Mouse (Mus musculus) T-cell, adult 2 months (primary cell): ENCODE measurements around the gene Fmnl3.

Experiments
- DNase-seq: peaks from one replicate; pipeline ENCODE4 v3.0.0; 2022; ENCODE audit warnings: low spot score

Gene Fmnl3

GRCm38 (mm10) chr15:99370259-99370691 is at the start of gene Fmnl3:
Gene Fmnl3 (minus strand): TSS chr15:99370482.
- DNase-seq: peak; percentile 96

DNA sequence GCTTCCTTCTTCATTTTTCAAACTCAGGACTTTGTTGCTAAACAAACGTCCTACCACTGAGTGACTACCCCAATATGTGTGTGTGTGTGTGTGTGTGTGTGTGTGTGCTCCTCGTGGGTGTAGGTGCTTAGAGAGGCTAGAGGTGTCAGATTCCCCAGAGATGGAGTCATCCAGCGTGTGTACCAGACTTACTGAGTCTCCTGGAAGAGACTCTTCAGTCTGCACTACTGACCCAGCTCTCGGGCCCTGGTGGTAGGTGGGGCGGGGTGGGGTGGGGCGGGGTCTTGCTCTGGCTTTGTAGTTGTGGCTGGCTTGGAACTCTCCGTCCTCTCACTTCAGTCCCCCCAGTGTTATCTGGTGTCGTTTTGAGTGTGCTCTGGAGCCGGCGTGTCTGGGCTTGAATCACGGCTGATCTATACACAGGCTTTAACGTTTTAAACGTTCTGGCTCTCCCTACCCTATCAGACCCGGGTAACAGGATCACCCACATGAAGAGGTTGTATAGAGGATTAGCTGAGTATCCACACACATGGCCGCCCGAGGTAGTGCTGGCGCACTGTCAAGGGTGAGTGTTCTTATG is 47.5 kb upstream of the Fmnl3 start:
- DNase-seq: no peak

DNA sequence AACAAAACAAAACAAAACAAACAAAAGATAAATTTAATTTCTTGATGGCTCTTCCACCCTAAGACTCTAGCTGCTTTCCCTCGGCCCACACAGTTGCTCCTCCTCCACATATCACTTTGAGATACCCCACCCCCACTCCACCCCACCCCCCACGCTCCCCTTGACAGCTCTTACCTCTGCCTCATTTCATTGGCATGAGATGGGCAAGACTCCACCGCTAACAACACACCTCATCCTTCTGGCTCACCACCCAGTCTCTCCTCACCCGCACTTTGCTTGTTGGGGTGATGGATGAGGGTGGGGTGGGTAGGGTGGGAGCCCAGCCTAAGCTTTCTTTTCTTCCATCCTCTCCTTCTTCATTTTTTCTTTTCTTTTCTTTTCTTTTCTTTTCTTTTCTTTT is 46.7 kb upstream of the Fmnl3 start:
- no peak for DNase-seq

- peak; percentile 86 for DNase-seq
Observed at GRCm38 (mm10) chr15:99416348-99416882, 46.1 kb upstream of the Fmnl3 start.

DNA sequence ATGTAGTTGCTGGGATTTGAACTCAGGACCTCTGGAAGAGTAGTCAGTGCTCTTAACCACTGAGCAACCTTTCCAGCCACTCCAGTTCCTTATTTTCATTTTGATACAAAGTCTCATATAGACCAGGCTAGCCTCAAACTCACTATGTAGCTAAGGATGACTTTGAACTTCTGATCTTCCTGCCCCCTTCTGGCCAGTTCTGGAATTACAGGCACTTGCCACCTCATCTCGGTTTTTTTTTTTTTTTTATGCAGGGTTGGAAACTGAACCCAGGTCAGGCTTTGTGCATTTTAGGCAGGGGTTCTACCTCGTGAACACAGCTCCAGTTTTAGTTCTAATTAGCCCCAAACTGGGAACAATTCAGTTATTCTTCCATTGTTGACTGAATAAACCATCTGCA is 45.5 kb upstream of the Fmnl3 start:
- peak; percentile 61 for DNase-seq

DNA sequence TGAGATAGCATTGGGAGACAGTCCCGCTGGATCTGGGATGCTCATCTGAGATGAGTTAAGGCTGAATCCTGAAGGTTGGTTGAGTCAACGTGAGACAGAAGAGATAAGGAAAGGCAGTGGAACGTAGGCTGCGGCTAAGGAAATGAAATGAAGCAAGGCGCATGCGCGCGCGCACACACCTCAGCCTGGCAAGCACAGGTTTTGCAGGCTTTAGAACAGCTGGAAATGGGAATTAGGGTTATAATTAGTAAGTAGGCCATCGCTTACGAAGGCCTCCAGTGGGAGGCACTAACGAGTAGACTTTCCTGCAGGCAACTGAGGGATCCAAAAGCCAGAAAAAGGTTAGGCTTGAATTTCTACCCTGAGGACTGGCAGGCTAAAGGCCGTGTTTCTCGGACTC is 41.5 kb upstream of the Fmnl3 start:
- no peak for DNase-seq

DNA sequence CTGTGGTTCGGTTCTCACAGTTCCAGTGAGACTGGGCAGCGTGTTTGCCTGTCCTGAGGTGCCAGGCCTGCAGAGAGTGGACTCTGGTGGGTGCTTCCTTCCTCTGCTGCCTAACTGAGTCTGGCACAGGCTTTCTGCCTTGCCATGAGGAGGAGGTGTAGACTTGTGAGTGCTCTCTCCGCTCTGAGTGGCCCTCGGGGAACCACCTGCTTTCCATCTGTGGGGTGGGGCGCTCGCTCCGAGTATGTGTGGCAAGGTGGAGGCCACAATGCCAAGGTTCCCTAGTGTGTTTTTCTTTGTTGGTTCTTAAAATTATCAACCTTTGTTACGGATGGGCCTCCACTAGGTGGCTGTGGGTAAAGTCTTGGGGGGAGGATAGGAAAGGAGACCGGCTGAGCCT is 38.6 kb upstream of the Fmnl3 start:
- DNase-seq: no peak

GRCm38 (mm10) chr15:99406986-99407570 is 36.8 kb upstream of the Fmnl3 start:
- no peak for DNase-seq

- no peak for DNase-seq
Observed at GRCm38 (mm10) chr15:99405150-99405549, 34.9 kb upstream of the Fmnl3 start.

DNA sequence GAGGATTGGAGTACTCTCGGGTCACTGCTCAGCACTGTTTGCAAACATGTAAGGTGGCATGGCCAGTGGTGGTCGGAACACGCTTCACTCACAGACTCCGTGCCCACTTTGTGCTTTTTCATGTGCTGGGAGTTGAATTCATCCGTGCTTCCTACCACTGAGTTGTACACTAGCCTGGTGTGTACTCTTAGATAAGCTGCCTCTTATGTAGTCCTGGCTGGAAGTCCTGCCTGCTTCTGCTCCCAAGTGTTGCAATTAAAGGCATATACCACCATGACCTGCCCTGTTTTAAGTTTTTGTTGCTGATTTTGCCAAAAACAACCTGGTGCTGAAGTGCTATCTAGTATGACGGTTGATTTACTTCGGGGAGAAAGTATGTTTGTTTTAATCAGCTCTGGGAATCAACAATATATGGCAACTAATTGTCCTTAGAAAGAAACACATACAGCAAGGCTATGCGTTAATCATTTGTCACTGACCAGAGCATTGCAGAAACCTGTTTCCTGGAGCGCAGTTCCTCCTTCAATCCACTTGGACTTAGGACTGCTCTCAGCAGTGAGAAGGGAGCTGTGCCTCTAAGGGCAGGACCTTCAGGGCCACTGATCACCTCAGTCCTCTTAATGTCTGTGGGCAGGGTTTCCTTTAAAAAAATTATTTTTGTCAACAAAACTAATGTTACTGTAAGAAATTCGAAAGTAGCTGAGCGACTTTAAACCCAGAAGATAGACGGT is 33.0 kb upstream of the Fmnl3 start:
- no peak for DNase-seq

DNA sequence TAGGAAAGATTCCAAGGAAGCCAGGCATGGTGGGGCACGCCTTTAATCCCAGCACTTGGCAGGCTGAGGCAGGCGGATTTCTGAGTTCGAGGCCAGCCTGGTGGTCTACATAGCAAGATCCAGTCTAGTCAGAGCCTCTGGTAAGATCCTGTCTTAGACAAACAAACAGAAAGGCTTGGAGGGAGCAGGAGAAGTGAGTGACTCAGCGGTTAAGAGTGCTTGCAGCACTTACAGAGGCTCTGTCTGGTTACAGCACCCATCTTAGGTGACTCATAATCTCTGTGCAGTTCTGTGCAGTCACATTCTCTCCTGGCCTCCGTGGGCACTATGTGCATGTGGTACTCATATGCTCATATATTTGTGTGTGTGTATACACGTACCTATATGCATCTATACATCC is 30.3 kb upstream of the Fmnl3 start:
- no peak for DNase-seq

DNA sequence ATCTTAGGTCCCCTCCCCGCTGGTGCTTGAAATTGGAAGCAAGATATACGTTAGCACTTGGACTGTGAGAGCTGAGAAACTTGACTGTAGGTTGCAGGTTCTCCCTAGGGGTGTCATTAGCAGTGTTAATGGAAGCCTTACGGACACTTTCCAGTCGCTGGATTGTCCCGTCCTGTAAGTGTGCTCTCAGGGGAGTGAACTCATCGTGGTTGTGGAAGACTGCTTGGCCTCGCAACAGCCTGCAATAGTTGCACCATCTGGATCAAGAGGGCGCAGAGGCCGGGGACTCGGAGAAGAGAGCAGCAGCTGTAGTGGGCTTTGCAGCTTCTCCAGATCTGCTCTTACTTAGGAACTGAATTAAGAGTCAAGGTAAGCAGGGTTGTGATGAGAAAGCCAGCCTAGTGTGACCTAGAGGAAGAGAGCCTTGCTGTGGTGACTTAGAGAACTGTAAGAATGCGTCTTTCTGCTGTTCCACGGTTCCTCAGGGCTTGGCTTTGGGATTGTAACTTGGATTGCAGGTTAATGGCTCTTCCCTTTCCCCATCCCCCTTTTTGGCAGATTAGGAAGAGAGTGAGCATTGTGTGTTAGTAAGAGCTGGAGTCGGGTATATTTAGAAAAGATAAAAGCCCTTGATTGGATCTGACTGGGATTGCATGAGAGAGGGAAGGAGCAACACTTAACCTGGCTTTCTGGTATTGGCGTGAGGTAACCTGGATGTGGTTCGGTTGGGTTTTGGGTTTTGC is 29.4 kb upstream of the Fmnl3 start:
- no peak for DNase-seq

- no peak for DNase-seq
Observed at GRCm38 (mm10) chr15:99397622-99398021, 27.3 kb upstream of the Fmnl3 start.

GRCm38 (mm10) chr15:99396875-99397274 is 26.6 kb upstream of the Fmnl3 start:
- DNase-seq: no peak

DNA sequence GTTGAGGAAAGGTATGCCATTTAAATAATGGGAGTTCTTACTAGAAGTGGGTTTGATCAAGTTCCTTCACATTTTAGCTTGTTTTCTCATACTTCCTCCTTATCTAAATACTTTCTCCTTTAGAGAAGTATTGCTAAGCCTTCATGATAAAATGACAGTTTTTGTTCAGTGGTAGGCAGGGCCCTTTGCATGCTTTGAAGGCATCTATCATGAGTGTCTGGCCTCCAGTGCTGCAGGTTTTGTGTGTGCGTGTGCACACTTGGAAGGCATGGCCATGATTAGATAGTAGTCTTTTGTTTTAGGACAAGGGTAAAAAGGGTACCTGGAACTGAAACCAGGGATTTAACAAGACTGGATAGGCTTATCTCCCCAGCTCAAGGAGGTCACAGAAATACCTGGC is 26.2 kb upstream of the Fmnl3 start:
- no peak for DNase-seq

- DNase-seq: peak; percentile 80
Observed at GRCm38 (mm10) chr15:99393386-99394252, 23.3 kb upstream of the Fmnl3 start.

GRCm38 (mm10) chr15:99392486-99393385 is 22.5 kb upstream of the Fmnl3 start, which contains the start of gene Tmbim6:
Gene Tmbim6 (plus strand): TSS chr15:99392882.
- peak; percentile 99 for DNase-seq

DNA sequence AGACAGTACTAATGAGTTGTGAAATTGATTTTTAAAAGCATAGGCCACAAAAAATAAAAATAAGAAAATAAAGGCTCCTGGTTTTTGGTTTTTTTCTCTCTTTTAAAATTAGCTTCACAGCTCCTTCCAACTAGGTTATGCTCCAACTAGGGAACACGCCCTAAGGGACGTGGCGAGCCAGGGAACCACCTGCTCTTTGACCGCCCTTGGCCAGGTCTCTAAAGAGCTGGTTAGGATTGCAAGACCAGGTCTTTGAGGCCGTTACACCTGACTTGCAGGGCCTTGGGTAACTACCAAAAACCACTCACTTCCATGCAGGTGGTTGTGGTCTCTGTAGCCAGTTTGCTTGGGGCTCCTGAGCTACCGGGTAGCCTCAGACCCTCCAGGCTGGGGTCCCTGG is 21.7 kb upstream of the Fmnl3 start:
- no peak for DNase-seq

- DNase-seq: no peak
Observed at GRCm38 (mm10) chr15:99390472-99391401, 20.5 kb upstream of the Fmnl3 start.
